Mouse (Mus musculus) heart, adult 9 months (tissue): ENCODE measurements around the gene Prdm5.

Experiments used
- DNase-seq, 2 experiments: peaks; one replicate each; pipeline ENCODE4 v3.0.0; 2022; ENCODE audit warnings: low spot score in 2 of 2

Gene Prdm5

DNA sequence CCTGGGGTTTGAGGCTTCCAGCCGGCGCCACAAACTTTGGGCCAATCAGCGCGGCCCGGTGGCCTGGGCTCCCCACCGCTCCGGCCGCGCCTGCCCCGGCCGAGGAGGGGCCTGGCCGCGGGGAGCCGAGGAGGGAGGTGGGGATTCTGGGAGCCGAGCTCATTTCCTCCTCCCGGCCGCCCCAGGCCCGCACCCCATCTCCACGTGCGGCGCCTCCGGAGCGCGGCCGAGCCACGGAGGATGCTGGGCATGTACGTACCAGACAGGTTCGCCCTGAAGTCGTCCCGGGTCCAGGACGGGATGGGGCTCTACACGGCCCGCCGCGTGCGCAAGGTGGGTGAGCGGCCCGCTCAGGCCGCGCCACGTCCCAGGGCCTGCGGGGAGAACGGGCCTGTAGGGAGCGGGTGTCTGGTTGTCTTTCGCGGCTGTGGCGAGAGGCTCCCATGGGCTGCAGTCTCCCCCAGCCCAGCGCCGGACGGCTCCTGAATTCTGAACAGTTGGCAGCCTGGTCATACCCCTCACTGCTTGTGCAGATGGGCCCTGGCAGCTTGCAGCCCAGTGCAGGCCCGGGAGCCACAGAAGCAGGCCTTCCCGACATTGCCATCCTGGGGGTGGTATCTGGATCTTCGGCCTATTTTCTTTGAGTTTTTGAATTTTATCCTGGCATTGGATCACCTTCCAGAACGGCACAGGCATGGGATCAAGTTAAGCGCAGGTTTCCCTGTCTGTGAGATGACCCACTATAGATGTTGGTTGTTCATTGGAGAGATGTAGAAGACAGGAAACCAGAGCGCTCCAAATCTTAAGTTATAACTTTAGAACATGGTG, at the start of gene Prdm5:
Gene Prdm5 (plus strand): TSS at position 128 of the 828 bp plus-strand sequence.
- peak; percentile 64 to 70 for DNase-seq

- peak; percentile 8 to 19 for DNase-seq
These were observed 39.3 kb upstream of the Prdm5 start for GRCm38 (mm10) chr6:65739442-65739841.

DNA sequence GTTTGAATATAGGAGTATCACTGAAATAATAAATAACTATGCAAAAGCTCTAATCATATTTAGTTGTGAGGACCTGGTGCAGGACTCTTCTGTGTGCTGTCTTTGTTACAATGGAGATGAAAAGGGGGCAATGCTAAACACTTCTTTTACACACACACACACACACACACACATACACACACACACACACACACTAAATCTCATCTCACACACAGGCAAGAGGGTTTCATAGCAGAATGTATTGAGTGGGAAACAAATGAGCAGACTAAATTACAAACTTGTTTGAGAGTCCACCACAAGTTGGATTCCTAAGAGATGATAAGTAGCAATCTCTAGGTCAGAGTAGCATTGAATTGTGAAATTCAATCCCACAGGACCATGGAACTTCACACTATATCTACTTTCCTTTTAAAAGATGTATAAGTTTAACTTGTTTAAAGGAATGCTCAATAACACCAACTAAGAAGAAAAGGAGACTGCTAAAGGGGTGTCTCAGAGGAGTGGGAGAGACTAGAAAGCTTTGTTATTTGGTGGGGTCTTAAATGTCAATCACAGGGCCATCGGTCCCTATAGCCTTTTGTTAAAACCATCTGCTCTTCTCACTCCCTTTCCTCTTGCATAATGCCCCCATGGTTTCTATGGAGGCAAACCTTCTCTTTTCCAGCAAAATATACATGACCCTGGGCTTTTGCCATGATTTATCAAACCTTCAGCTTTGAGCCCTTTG, 35.5 kb upstream of the Prdm5 start:
- no peak for DNase-seq

- no peak for DNase-seq
These were observed 35.0 kb upstream of the Prdm5 start for GRCm38 (mm10) chr6:65743871-65744202.

DNA sequence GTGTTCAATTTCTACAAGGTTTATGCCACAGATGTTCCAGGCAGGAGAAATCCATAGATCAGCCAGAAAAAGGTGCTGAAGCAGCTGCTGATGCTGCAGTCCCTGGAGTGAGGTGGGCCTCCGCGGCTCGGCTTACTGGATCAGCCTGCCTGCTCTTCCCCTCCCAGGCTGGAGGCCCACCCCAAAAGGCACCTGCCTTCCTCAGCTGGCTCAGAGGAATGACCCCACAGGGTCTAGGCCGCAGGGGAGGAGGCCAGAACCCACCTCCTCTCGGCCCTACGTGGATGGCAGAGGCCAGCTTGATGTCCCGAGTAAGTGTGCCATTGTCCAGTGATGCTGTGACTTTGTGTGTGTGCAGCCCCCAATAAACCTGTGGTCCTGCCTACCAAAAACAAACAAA, 20.6 kb upstream of the Prdm5 start:
- no peak for DNase-seq

- no peak for DNase-seq
These were observed 19.6 kb upstream of the Prdm5 start for GRCm38 (mm10) chr6:65759174-65759573.

DNA sequence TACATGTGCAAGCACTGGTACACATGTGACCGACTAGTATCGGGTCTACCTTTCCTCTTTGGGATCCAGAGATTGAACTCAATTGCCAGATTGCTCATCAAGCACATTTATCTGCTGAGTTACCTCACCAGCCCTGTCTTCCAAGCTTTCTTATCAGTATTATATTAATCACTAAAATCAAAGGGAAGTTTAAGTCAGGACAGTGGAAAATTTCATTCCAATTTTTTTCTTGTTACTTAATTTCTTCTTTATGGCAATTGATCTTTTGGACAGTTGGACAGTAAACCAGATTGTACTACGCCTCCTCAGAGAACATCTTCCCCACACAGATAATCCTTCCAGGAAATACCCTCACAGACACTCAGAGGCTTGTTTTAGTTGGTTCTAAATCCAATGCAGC, 18.7 kb upstream of the Prdm5 start:
- no peak for DNase-seq

DNA sequence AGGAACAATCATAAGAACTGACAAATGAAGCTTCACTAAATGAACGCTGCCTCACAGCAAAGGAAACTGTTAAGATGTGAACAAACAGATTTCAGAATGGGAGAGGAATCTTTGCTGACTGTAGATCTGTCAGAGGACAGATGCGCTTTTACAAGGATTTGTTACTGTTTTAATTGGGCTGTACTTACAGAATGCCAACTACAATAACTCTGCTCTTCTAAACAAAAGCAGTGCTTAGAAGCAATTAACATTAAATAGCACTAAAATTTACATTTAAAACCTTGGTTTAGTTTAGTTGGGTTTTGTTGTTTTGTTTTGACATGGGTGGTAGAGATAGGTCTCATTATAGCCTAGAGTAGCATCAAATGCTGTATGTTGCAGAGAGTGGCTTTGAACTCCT, 14.3 kb upstream of the Prdm5 start:
- no peak for DNase-seq

DNA sequence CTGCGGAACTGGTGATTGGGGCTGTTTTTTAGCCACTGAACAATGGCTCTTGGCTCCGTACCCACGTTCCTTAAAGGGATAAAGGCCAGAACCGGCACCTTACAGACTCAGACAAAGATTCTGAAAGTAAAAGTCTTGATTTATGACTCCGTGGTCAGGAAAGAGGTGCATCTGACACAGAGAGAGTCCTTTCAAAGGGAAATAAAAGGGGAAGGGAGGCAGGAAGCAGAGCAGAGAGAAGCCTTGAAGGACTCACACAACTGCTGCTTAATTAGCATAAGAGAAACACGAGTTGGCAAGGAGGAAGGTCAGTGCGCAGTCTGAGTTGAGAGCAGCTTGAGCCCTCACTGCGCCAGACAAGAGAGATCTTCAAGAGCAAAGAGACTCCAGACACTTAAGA, 13.7 kb upstream of the Prdm5 start:
- DNase-seq, result peak; percentile 27 to 39

DNA sequence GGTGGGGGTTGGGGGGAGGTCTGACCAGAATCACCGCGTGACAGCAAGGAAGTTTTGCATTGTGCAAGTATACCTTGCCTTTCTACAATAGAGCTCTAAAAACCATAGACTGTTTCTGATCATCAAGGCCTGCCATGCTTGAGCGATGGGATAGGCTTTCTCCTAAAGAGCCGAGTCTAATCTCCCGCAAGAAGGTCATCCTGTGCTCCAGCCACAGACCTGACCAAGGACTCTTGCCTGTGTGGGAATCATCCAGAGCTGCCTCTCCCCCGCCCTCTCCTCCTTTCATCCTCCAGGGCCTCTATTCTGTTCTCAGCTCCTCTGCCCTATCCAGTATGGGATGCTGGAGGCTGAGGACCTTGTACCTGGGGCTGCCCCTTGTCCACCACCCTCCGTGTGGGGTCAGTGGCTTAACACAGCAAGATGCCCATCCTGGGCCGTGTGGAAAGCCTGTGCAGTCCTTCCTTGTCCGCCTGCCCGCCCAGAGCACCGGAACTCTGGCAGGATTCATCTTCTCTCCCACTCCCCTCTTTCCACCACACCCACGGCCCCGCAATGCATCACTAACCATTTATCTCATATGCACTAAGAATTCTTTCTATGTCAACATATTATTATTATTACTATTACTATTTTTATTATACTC, 12.9 kb upstream of the Prdm5 start:
- no peak for DNase-seq

DNA sequence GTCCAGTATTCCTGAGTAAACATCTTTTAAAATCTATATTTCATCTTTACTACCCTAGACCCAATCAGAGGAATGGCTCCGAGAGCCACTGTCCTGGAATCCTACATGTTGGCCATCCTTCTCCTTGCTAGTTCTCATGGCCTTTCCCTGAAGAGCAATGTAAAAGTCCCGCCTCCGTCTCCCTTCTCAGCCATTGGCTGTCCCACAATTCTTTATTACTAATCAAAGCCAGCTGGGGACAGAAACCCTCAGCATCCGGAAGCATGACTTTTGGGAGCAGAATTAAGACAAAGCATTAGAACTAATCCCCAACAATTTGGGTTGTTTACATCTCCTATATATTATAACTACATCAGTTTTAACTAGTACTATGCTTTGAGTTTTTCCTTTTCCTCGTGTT, 10.9 kb upstream of the Prdm5 start:
- no peak for DNase-seq

GRCm38 (mm10) chr6:65773566-65773965, 5.2 kb upstream of the Prdm5 start:
- DNase-seq, result no peak

GRCm38 (mm10) chr6:65779689-65780233, 973 bp downstream of the Prdm5 start:
- no peak for DNase-seq

DNA sequence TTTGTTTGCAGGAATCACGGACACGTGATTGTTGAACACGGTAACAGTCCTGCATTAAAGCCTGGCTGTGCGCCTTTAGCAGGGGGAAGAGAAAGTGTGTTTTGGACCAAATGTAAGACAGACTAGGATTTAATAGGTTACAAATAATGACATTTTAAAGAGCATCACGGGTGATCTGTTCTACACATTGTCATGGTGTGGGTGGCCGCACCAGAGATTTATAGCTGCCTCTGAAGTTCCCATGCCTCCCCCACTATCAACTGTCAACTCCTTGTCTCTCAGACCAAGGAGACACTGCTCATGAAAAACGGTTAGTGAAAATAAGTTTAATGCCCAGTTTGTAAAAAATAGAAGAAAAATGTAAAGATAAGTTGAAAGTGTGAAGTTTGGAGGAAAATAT, 2.7 kb downstream of the Prdm5 start:
- no peak for DNase-seq

DNA sequence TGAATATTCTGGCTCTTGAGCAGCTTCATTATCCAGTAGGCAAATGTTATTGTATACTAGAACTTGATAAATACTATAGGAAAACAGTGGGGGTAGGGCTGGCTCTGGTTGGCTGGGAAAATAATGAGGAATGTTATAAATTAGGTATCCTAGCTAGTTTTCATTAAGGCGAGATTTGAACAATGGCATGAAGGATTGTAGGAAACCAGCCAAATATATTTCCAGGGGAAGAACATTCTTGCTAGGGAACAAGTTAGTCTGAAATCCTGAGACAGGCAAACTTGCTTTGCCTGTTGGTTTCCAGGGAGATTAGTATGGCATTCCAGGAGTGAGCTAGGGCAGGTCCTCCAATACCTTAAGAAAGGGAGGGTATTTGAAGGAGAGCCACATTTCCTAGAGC, 4.9 kb downstream of the Prdm5 start:
- no peak for DNase-seq

DNA sequence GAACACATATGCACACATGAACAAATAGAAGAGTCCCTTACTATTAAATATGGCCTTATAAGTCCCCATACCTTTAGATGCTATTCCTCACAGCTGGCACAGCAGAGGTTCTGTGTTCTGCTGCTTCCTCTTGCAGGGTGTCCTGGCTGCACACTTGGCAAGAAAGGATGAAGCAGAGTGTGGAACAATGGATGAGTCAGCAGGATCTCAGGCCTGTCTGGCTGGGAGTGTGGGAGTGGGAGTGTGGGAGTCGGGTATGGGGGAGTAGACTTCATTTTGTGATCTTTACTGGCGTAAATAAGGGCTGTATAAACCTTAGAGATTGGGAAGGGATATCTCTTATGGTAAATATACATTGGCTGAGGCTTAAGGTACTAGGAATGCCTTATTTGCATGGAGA, 14.1 kb downstream of the Prdm5 start:
- no peak for DNase-seq

- DNase-seq, result no peak
These were observed 17.8 kb downstream of the Prdm5 start for GRCm38 (mm10) chr6:65796552-65796951.

DNA sequence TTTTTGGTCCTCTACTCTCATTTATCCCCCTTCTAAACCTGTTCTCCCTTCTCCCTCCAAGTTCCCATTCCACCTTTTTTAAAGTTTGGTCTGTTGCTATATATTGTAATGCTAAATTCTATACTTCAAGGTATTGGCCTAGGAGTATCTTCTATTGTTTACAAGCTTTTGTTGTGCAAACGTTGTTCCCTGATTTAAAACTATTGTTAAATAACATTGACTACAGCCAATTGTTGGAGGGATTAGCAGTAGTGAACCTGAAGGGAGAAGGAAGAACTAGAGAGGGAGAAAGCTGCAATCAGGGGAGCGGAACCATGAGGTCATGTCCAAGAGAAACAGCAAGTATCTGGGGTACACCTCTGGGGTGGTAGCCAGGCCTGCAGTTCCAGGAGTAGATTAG, 18.5 kb downstream of the Prdm5 start:
- no peak for DNase-seq

- DNase-seq, result no peak
These were observed 19.6 kb downstream of the Prdm5 start for GRCm38 (mm10) chr6:65798390-65798789.

DNA sequence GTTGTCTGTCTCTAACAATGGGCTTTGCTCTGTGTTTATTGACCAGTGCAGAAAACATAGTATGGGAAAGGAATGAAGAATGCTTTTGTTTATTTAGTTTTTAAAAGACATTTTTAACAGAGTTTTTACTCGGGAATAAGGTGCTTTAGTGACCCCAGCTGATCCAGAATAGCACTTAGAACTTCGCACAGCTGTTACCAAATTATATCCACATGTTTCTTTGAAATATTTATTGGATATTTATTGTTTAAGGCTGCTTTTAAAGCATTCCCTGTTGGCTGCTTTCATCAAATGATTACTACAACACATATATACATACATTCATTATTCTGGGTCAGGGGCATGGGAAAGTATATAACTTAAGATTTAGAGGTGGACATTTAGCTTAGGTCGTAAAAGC, 32.9 kb downstream of the Prdm5 start:
- DNase-seq, result no peak

DNA sequence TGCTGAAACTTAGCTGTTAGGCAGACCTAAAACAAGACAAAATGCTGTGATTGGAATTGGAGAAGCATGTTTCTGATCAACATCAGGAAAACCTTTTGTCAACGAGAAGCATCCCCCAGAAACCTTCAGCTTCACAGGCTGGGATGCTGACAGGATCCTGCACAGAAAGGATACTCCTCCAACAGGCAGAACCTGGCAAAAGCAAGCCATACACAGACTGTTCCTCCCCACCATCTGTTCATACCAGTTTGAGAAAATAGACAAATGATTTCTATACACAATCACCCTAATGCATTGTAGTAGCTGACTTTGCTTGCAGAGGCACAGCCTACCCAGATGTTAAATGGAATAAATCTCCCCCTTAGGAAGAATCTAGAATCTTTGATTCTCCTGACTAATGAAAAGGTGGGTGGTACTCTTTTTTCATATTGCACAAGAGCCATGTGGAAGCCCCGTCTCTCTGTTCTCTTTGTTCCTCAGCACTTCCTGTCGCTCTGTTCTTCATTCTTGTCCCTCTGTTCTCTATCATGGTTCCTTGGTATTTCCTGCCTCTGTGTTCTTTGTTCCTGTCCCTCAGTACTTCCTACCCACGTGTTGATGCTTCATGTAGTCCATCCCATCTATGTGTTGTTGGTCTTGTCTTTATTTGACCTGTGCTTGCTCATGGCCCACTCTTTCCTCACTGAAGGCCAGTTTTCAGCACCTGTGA, 39.4 kb downstream of the Prdm5 start:
- DNase-seq, result no peak

- no peak for DNase-seq
These were observed 49.9 kb downstream of the Prdm5 start for GRCm38 (mm10) chr6:65828656-65829055.
